Mouse (Mus musculus) myocyte (in vitro differentiated cells): ENCODE data around the gene Rell1.

ENCODE experiments used
- CEBPB ChIP-seq: IDR thresholded peaks from 2 replicates; pipeline ENCODE4 v1.6.1; 2011; ENCODE audit warnings: mild to moderate bottlenecking, moderate library complexity; ENCODE audit not compliant: poor library complexity, insufficient read depth, severe bottlenecking
- E2F4 ChIP-seq: IDR thresholded peaks from one replicate; pipeline ENCODE4 v1.6.1; 2011; ENCODE audit warnings: mild to moderate bottlenecking, control low read depth, moderate library complexity; ENCODE audit not compliant: insufficient read depth
- MAX ChIP-seq: IDR thresholded peaks from one replicate; pipeline ENCODE4 v1.6.1; 2011; ENCODE audit warnings: low read depth, mild to moderate bottlenecking, control low read depth
- MYOD1 ChIP-seq, 3 experiments: IDR thresholded peaks; one replicate each; pipeline ENCODE4 v1.6.1; 2011; ENCODE audit warnings: control low read depth in 2 of 3, low read depth in 2 of 3, mild to moderate bottlenecking in 2 of 3, moderate library complexity in 1 of 3; ENCODE audit not compliant: insufficient read length in 2 of 3, control insufficient read depth in 1 of 3
- POLR2A ChIP-seq: IDR thresholded peaks from one replicate; pipeline ENCODE4 v1.6.1; 2011; ENCODE audit warnings: low read depth, mild to moderate bottlenecking, control low read depth, moderate library complexity; ENCODE audit not compliant: insufficient read length
- POLR2AphosphoS2 ChIP-seq: IDR thresholded peaks from one replicate; pipeline ENCODE4 v1.6.1; 2011; ENCODE audit warnings: low read depth, control low read depth; ENCODE audit not compliant: insufficient read length
- SRF ChIP-seq: IDR thresholded peaks from one replicate; pipeline ENCODE4 v1.6.1; 2011; ENCODE audit warnings: low read depth; ENCODE audit not compliant: control insufficient read depth, insufficient read length
- TCF12 ChIP-seq: IDR thresholded peaks from one replicate; pipeline ENCODE4 v1.6.1; 2011; ENCODE audit warnings: mild to moderate bottlenecking, control low read depth; ENCODE audit not compliant: poor library complexity, insufficient read depth, severe bottlenecking
- TCF3 ChIP-seq: IDR thresholded peaks from one replicate; pipeline ENCODE4 v1.6.1; 2011; ENCODE audit warnings: low read depth, control low read depth; ENCODE audit not compliant: insufficient read length
- USF1 ChIP-seq: IDR thresholded peaks from one replicate; pipeline ENCODE4 v1.6.1; 2011; ENCODE audit warnings: low read depth, mild to moderate bottlenecking, control low read depth, moderate library complexity

DNA sequence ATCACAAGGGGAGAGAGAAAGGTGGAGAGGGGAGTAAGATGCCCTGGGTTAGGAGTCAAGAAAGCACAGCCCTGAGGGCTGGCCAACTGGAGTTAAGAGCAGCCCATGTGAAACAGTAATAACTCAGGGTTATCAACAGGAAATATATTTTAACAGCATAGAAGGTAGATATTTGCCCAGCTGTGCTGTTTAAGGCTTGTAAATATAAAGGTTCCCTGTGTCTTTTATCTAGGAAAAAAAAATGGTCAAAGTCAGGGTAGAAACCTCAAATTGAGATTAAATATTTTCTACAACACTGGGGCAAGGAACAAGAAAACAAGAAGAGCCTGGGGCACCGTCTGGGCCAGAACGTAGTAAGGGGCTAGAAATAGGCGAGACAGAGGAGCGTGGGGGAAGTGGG is 61.2 kb downstream of the Rell1 start:
- TF ChIP-seq POLR2A (no peak), CEBPB (no peak), MYOD1 (IDR thresholded peaks at IDR 0.05; ENCODE audit: control insufficient read depth in 1 of 3, insufficient read length in 2 of 3, low read depth in 2 of 3) (no peak), E2F4 (no peak), USF1 (no peak), MAX (no peak), POLR2AphosphoS2 (no peak), TCF3 (no peak), TCF12 (no peak), SRF (no peak)
